Mouse (Mus musculus) layer of hippocampus, adult 9-11 months (tissue): ENCODE measurements at regions not wholly inside any gene's neighbourhood (a gene's known extent, or its start where the extent isn't known, plus 50 kb on each side); places are given as distances from the start of the nearest gene placed in this dataset.

ENCODE experiments used
- DNase-seq: peaks from one replicate; pipeline ENCODE4 v3.0.0; 2022

DNA sequence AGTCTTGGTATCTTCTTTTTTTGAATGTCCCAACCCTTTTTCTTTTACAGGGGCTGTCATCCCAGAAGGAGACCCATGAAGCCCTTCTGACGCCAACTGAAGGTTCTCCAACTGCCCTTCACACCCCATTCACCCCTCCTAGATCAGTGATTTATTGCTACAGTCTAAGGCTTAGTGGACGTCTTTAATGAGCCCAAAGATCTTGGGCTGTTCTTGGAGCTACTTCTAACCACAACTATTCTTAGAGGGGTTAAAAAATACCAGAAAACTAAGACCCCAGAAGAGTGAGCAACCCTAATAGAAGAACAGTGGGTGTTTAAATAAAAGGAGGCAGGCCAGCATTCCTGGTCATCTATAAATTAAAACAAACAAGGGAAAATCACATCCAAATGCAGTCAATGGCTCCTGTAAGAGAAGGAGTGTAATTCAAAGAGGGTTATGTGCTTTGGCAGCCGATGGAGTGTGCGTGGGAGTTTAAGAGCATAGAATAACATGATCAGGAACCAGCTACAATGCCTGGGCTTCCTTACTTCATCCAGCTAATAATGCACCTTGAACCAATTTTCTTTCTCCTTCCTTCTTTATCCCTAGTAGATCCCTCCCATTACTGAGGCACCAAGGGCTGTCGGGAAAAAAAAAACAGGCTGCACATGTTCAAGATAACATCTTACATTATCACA is 113.3 kb downstream of the Qpct start:
- DNase-seq, result no peak

DNA sequence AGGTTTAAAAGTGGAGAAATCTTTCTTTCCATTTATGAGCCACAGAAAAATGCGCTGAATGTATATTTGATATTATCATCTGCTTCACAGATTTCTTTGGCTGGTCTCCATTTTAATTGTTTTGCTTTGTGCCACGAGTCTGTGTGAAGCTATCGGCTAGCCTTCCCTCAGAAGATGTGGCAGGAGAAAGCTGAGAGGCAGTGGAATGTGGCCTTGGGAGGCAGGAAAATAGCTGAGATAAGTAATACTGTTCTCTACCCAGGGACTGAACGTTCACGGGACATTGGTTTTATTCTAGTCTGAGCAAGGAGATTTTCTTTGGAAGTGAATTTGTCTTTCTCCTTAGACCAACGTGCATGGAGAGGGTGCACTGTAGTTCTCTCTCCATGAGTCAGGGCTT is 112.3 kb downstream of the Qpct start:
- DNase-seq, result no peak

DNA sequence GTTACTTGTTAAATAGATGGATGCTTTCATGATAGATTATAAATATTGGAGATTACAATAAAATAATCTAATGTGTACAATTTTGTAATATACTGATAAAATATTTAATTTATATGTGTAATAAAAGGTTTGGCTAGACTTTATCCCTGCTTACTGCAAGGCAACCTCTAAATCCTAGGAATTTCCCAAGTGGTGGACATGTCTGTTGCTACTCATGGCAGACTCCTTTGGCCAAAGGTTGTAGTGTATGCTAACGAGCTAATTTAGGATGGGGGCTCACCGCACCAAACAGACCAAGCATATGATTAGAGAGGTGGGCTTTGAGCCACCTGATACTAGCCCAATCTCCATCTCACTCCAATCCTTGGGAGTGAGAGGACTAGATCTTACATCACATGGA is 102.4 kb downstream of the Qpct start:
- no peak for DNase-seq

DNA sequence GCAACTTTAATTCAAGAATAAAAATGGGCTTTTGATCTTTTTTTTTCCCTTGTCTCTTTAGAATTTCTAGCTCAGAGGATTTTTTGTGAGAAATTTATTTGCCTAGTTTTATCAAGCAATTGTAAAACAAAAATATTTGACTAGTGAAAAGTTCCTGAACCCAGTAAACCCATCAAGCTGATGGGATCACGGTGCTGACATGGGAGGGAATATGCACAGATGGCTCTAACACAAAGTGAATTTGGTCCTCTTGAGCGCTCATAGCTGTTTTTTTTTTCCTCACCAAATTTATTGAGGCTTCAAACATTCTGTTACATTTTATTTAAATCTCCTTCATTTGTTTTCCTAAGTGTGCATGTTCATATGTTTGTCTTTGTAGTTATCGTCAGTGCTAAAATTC is 101.1 kb downstream of the Qpct start:
- DNase-seq, result no peak

DNA sequence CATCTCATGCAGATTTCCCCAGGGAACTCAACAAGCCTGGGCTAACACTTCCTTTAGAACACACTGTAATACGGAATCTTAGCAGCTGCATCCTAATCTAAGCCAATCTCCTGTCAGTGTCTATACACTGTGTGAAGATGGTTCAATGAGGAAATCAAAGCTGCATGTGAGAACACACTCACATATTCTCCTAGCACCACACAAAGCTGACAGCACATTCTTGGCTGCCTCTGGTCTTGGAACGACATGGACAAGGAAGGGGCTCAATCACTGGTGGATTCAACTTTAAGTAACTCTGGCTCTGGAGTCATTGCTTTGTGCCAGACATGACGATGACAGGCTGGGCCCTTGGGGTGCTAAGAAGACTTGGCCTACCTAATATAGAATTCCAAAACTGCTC is 96.2 kb downstream of the Qpct start:
- no peak for DNase-seq

DNA sequence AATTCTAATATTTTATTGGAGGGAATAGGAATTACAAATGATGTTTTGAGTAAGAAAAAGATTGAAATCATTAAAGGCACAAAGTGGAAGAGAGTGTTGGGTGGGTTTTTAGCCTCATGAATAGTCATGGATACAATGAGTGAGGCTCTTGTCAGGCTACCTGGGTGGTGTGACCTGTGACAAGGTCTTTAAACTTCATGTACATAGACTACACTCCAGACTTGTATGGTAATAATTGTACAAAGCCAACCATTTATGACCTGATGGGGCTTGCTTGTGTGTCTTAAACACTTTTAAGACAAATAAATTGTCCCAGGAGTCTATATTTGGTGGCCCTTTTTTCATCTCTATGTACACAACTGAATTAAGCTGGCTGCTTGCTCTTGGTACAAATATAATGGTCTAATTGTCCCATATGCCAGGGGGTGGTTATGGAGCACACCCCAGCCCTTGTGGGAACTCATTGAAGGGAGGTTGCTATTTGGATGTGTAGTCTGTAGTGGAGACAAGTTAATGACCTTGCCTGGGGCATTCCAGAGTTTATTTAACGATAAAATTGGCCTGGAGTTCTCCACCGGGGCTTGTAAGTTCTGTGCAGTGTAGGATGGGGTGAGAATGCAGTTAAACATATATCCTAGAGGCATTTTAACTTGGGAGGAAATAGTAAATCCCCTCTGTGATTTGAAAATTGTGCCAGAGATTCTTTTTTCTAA is 93.4 kb downstream of the Qpct start:
- DNase-seq, result no peak

DNA sequence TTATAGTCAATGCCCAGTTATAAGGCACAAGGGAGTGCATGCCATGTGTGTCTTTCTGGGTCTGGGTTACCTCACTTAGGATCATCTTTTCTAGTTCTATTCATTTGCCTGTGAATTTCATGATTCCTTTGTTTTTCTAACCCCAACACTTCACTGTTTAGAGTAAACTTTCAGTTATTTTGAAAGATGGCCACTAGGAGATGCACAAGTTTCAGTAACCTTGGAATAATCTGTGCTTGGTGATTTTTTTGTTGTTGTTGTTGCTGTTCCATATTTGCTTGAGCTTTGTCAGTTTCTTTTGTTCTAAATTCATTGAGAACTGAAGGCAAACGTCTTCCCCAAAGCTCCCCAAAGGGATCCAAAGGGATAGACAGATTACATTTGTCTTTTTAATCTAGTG is 91.3 kb downstream of the Qpct start:
- DNase-seq, result no peak
